Mouse (Mus musculus) MEL (cell line): Measurements from ENCODE around the gene Cnksr1. TPM values are rescaled to one million over a fixed set of nuclear protein-coding genes. Genes with fewer than 3 reads are reported as not detected.

ENCODE experiments used
- DNase-seq: peaks from one replicate; pipeline ENCODE4 v3.0.0; 2011; ENCODE audit warnings: low read depth, low spot score
- H3K27ac ChIP-seq: 2 replicates; pipeline ENCODE4 v1.5.1; 2012; ENCODE audit warnings: low read depth, mild to moderate bottlenecking, control low read depth, low read length, moderate library complexity; ENCODE audit not compliant: control insufficient read depth
- H3K27me3 ChIP-seq, 2 experiments: fragments of 150-350 bp in 1 of 2; sonication (generic) in 1 of 2; 2 replicates each; pipeline ENCODE4 v1.6.1; 2012; ENCODE audit warnings: low read length in 2 of 2, mild to moderate bottlenecking in 2 of 2, improper control_type of control experiment in 1 of 2, moderate library complexity in 1 of 2; ENCODE audit not compliant: insufficient read depth in 2 of 2, control insufficient read depth in 1 of 2
- H3K36me3 ChIP-seq, 2 experiments: 2 replicates each; pipeline ENCODE4 v1.6.1; 2012 to 2014; ENCODE audit warnings: low read length in 2 of 2, improper control_type of control experiment in 1 of 2, inconsistent platforms in 1 of 2, mild to moderate bottlenecking in 1 of 2; ENCODE audit not compliant: insufficient read depth in 2 of 2, control insufficient read depth in 1 of 2
- H3K4me1 ChIP-seq, 2 experiments: fragments of 150-350 bp in 1 of 2; sonication (generic) in 1 of 2; 2 replicates each; pipeline ENCODE4 v1.6.1; 2012; ENCODE audit warnings: low read length in 2 of 2, improper control_type of control experiment in 1 of 2, mild to moderate bottlenecking in 1 of 2; ENCODE audit not compliant: insufficient read depth in 2 of 2, control insufficient read depth in 1 of 2
- H3K4me3 ChIP-seq, 2 experiments: fragments of 150-350 bp in 1 of 2; sonication (generic) in 1 of 2; 2 replicates each; pipeline ENCODE4 v1.5.1; 2012; ENCODE audit warnings: low read depth in 2 of 2, low read length in 2 of 2, mild to moderate bottlenecking in 2 of 2, moderate library complexity in 2 of 2, control low read depth in 1 of 2, improper control_type of control experiment in 1 of 2; ENCODE audit not compliant: control insufficient read depth in 1 of 2, insufficient read depth in 1 of 2
- H3K79me2 ChIP-seq: 2 replicates; pipeline ENCODE4 v1.6.1; 2012; ENCODE audit warnings: mild to moderate bottlenecking, low read length, moderate library complexity; ENCODE audit not compliant: control insufficient read depth, poor library complexity, insufficient read depth
- H3K9ac ChIP-seq: 2 replicates; pipeline ENCODE4 v1.6.1; 2012; ENCODE audit warnings: low read depth, mild to moderate bottlenecking, control low read depth, low read length, moderate library complexity; ENCODE audit not compliant: control insufficient read depth, poor library complexity, severe bottlenecking
- H3K9me3 ChIP-seq: fragments of 150-350 bp; sonication (generic); replicated peaks from 2 replicates; pipeline ENCODE4 v1.6.1; 2012; ENCODE audit warnings: mild to moderate bottlenecking, low read length, improper control_type of control experiment, moderate library complexity; ENCODE audit not compliant: insufficient read depth
- CHD1 ChIP-seq: IDR thresholded peaks from 2 replicates; pipeline ENCODE4 v1.6.1; 2012; ENCODE audit warnings: low read depth, mild to moderate bottlenecking, inconsistent platforms, low read length, improper control_type of control experiment
- CHD2 ChIP-seq: IDR thresholded peaks from 2 replicates; pipeline ENCODE4 v1.6.1; 2011; ENCODE audit warnings: low read length, improper control_type of control experiment
- CTCF ChIP-seq, 3 experiments: IDR thresholded peaks in 2 of 3; conservative IDR thresholded peaks in 1 of 3; 2 replicates each; pipeline ENCODE4 v1.5.1; 2011 to 2012; ENCODE audit warnings: low read length in 3 of 3, low read depth in 2 of 3, mild to moderate bottlenecking in 2 of 3, improper control_type of control experiment in 1 of 3, inconsistent platforms in 1 of 3, mixed read lengths in 1 of 3, moderate library complexity in 1 of 3; ENCODE audit not compliant: control insufficient read depth in 1 of 3, insufficient read depth in 1 of 3, poor library complexity in 1 of 3, severe bottlenecking in 1 of 3
- E2F4 ChIP-seq: IDR thresholded peaks from 2 replicates; pipeline ENCODE4 v1.6.1; 2011; ENCODE audit warnings: low read depth, low read length, improper control_type of control experiment, borderline replicate concordance
- ELF1 ChIP-seq: IDR thresholded peaks from 2 replicates; pipeline ENCODE4 v1.6.1; 2014; ENCODE audit warnings: low read depth, mild to moderate bottlenecking, inconsistent platforms, low read length, improper control_type of control experiment, moderate library complexity
- EP300 ChIP-seq, 2 experiments: IDR thresholded peaks; 2 replicates each; pipeline ENCODE4 v1.6.1; 2011; ENCODE audit warnings: improper control_type of control experiment in 2 of 2, low read length in 2 of 2, low read depth in 1 of 2, mild to moderate bottlenecking in 1 of 2
- ETS1 ChIP-seq: IDR thresholded peaks from 2 replicates; pipeline ENCODE4 v1.6.1; 2012; ENCODE audit warnings: low read depth, mild to moderate bottlenecking, inconsistent platforms, low read length, improper control_type of control experiment, moderate library complexity
- GABPA ChIP-seq: IDR thresholded peaks from 2 replicates; pipeline ENCODE4 v1.6.1; 2012; ENCODE audit warnings: low read depth, mild to moderate bottlenecking, inconsistent platforms, low read length, improper control_type of control experiment, moderate library complexity
- HCFC1 ChIP-seq: IDR thresholded peaks from 2 replicates; pipeline ENCODE4 v1.6.1; 2012; ENCODE audit warnings: low read depth, mild to moderate bottlenecking, inconsistent platforms, low read length, improper control_type of control experiment, moderate library complexity
- JUND ChIP-seq: IDR thresholded peaks from 2 replicates; pipeline ENCODE4 v1.6.1; 2011; ENCODE audit warnings: low read depth, mild to moderate bottlenecking, improper control_type of control experiment, low read length
- MAX ChIP-seq: IDR thresholded peaks from 2 replicates; pipeline ENCODE4 v1.6.1; 2011; ENCODE audit warnings: low read length, improper control_type of control experiment
- MEF2A ChIP-seq: IDR thresholded peaks from 2 replicates; pipeline ENCODE4 v1.6.1; 2014; ENCODE audit warnings: low read depth, mild to moderate bottlenecking, inconsistent platforms, low read length, improper control_type of control experiment; ENCODE audit not compliant: poor library complexity, insufficient replicate concordance, severe bottlenecking; ENCODE audit errors: extremely low read depth
- MYB ChIP-seq: IDR thresholded peaks from 2 replicates; pipeline ENCODE4 v1.6.1; 2011; ENCODE audit warnings: mild to moderate bottlenecking, low read depth, low read length, improper control_type of control experiment
- POLR2AphosphoS2 ChIP-seq: IDR thresholded peaks from 2 replicates; pipeline ENCODE4 v1.6.1; 2011; ENCODE audit warnings: low read length, improper control_type of control experiment
- POLR2AphosphoS5 ChIP-seq: IDR thresholded peaks from 2 replicates; pipeline ENCODE4 v1.6.1; 2012; ENCODE audit warnings: low read depth, borderline replicate concordance, mild to moderate bottlenecking, inconsistent platforms, low read length, moderate library complexity, mixed read lengths
- RCOR1 ChIP-seq: IDR thresholded peaks from 2 replicates; pipeline ENCODE4 v1.6.1; 2012; ENCODE audit warnings: low read depth, mild to moderate bottlenecking, inconsistent platforms, low read length, improper control_type of control experiment
- SIN3A ChIP-seq: IDR thresholded peaks from 2 replicates; pipeline ENCODE4 v1.6.1; 2012; ENCODE audit warnings: low read length, improper control_type of control experiment, inconsistent platforms
- SMC3 ChIP-seq: IDR thresholded peaks from 2 replicates; pipeline ENCODE4 v1.6.1; 2011; ENCODE audit warnings: low read depth, low read length, improper control_type of control experiment
- USF1 ChIP-seq: IDR thresholded peaks from 2 replicates; pipeline ENCODE4 v1.6.1; 2014; ENCODE audit warnings: low read depth, mild to moderate bottlenecking, inconsistent platforms, low read length, improper control_type of control experiment, moderate library complexity
- USF2 ChIP-seq, 2 experiments: IDR thresholded peaks; 2 replicates each; pipeline ENCODE4 v1.6.1; 2011 to 2012; ENCODE audit warnings: improper control_type of control experiment in 2 of 2, low read length in 2 of 2, borderline replicate concordance in 1 of 2, inconsistent platforms in 1 of 2, low read depth in 1 of 2, mild to moderate bottlenecking in 1 of 2; ENCODE audit not compliant: insufficient read depth in 1 of 2
- ZNF384 ChIP-seq: IDR thresholded peaks from 2 replicates; pipeline ENCODE4 v1.6.1; 2012; ENCODE audit warnings: low read depth, mild to moderate bottlenecking, inconsistent platforms, low read length, improper control_type of control experiment
- polyA plus RNA-seq, 2 experiments: library from polyadenylated mRNA; stranded (reverse) in 1 of 2; unstranded in 1 of 2; fragments of >175 nt in 1 of 2; fragments of >200 nt in 1 of 2; gene quantifications; 2 replicates each; pipeline versions ENCODE4 v1.2.1 to v1.2.4; 2012; ENCODE audit warnings: low replicate concordance in 2 of 2, low read depth in 1 of 2; ENCODE audit not compliant: insufficient read length in 2 of 2, insufficient read depth in 1 of 2, missing spikeins in 1 of 2
- total RNA-seq: library from RNA; depleted of rRNA; stranded (reverse); fragments of 300-350 nt; gene quantifications from 2 replicates; pipeline ENCODE4 v1.2.3, GENCODE M21; 2012

Gene Cnksr1
- total and polyA plus RNA-seq, 3 experiments, result 0.07 TPM; not detected in 2

- Histone ChIP-seq H3K79me2 (peaks cover 10% of the 10 kb centered on the region), H3K9me3 (no peaks in the 10 kb centered on the region), H3K27me3 (no peaks in the 10 kb centered on the region), H3K4me1 (peaks cover 2 to 17% of the 10 kb centered on the region in 2 experiments; a peak in 3 of 4 replicates), H3K9ac (peak within 1 kb of the TSS; percentile 69), H3K4me3 (peak within 1 kb of the TSS; percentile 49 to 64), H3K27ac (no peak within 1 kb of the TSS), H3K36me3 (peaks cover 0 to 3% of the 10 kb centered on the region in 2 experiments; a peak in 2 of 4 replicates)
- no peak for DNase-seq
- TF ChIP-seq EP300 (IDR thresholded peaks at IDR 0.05; ENCODE audit: low read depth in 1 of 2, low read length in 2 of 2) (no peak), SMC3 (no peak), SIN3A (no peak), RCOR1 (no peak), E2F4 (no peak), CHD1 (no peak), POLR2AphosphoS5 (no peak)
Observed at GRCm38 (mm10) chr4:134246719-134247258, 8.6 kb upstream of the Cnksr1 start, which contains the start of gene Gm30191. Gene Gm30191, plus strand, starts transcription at chr4:134246935.

- no peak overlapping the region for H3K4me3 ChIP-seq
- no peak for DNase-seq
- H3K36me3 ChIP-seq, result peaks cover 0 to 3% of the 10 kb centered on the region in 2 experiments; a peak in 2 of 4 replicates
- TF ChIP-seq ZNF384 (no peak), CHD2 (no peak), MEF2A (no peak), USF2 (IDR thresholded peaks at IDR 0.05; ENCODE audit: borderline replicate concordance in 1 of 2, insufficient read depth in 1 of 2, low read depth in 1 of 2, low read length in 2 of 2) (no peak)
- peaks cover 10% of the 10 kb centered on the region for H3K79me2 ChIP-seq
- no peaks in the 10 kb centered on the region for H3K27me3 ChIP-seq
- peak overlapping the region; percentile 69 for H3K9ac ChIP-seq
- no peak overlapping the region for H3K27ac ChIP-seq
- no peaks in the 10 kb centered on the region for H3K9me3 ChIP-seq
- H3K4me1 ChIP-seq, result peaks cover 2 to 17% of the 10 kb centered on the region in 2 experiments; a peak in 3 of 4 replicates
Observed at GRCm38 (mm10) chr4:134246256-134246655, 8.1 kb upstream of the Cnksr1 start.

- peaks cover 0 to 3% of the 10 kb centered on the region in 2 experiments; a peak in 2 of 4 replicates for H3K36me3 ChIP-seq
- peak within 1 kb of the TSS; percentile 74 to 99 for H3K4me3 ChIP-seq
- no peaks in the 10 kb centered on the region for H3K27me3 ChIP-seq
- peaks cover 2 to 17% of the 10 kb centered on the region in 2 experiments; a peak in 3 of 4 replicates for H3K4me1 ChIP-seq
- H3K9me3 ChIP-seq, result no peaks in the 10 kb centered on the region
- H3K27ac ChIP-seq, result peak within 1 kb of the TSS; percentile 40; the same call in 1 of the 2 replicates
- peak within 1 kb of the TSS; percentile 97 for H3K9ac ChIP-seq
- peaks cover 10% of the 10 kb centered on the region for H3K79me2 ChIP-seq
- DNase-seq, result peak; percentile 94
- no peak for TF ChIP-seq JUND
- TF ChIP-seq CTCF (IDR thresholded peaks at IDR 0.05 in 2 of 3, conservative IDR thresholded peaks at IDR 0.05 in 1 of 3; ENCODE audit: control insufficient read depth in 1 of 3, insufficient read depth in 1 of 3, low read depth in 2 of 3, low read length in 3 of 3, poor library complexity in 1 of 3, severe bottlenecking in 1 of 3), result peak; percentile 35 to 76 (median 72); a peak in 5 of 6 replicates
- TF ChIP-seq HCFC1, result peak; percentile 84
- peak; percentile 66; the same call in 1 of the 2 replicates for TF ChIP-seq ETS1
- TF ChIP-seq CHD2, result peak; percentile 34; the same call in 1 of the 2 replicates
- TF ChIP-seq SIN3A, result peak; percentile 98
- TF ChIP-seq ELF1, result peak; percentile 95
- TF ChIP-seq USF1, result peak; percentile 60
- peak; percentile 24; the same call in 1 of the 2 replicates for TF ChIP-seq SMC3
- peak in 1 of 2 experiments; percentile 42; a peak in 1 of 4 replicates for TF ChIP-seq EP300 (IDR thresholded peaks at IDR 0.05; ENCODE audit: low read depth in 1 of 2, low read length in 2 of 2)
- no peak; the same call in 1 of the 2 replicates for TF ChIP-seq MYB
- peak; percentile 82; the same call in 1 of the 2 replicates for TF ChIP-seq POLR2AphosphoS2
- peak; percentile 92 for TF ChIP-seq MAX
- TF ChIP-seq GABPA, result 0 out of 2 replicates have a peak, but pooled peaks have one; percentile 46
- TF ChIP-seq POLR2AphosphoS5, result no peak
- no peak for TF ChIP-seq USF2 (IDR thresholded peaks at IDR 0.05; ENCODE audit: borderline replicate concordance in 1 of 2, insufficient read depth in 1 of 2, low read depth in 1 of 2, low read length in 2 of 2)
Observed at GRCm38 (mm10) chr4:134245148-134245843, 7.1 kb upstream of the Cnksr1 start, which contains the start of gene Zfp593. Gene Zfp593, minus strand, starts transcription at chr4:134245592.
